Mouse (Mus musculus): ENCODE data around the gene Bmx.

- no peak for TF ChIP-seq CTCF (IDR thresholded peaks at IDR 0.05; ENCODE audit: low read depth)
- TF ChIP-seq EP300 (IDR thresholded peaks at IDR 0.05; ENCODE audit: low read depth), result no peak
These were observed 103.4 kb downstream of the Bmx start for GRCm38 (mm10) chrX:164154594-164154993.
